Mouse (Mus musculus) small intestine, adult 2 months (tissue): ENCODE results near the gene Cryzl2. TPM values are rescaled to one million over a fixed set of nuclear protein-coding genes. Genes with fewer than 3 reads are reported as not detected.

ENCODE experiments used
- H3K27ac ChIP-seq: fragments of 200-500 bp; 2 replicates; pipeline ENCODE4 v1.5.1; 2012; ENCODE audit warnings: low read depth, low read length, control low read depth, inconsistent platforms; ENCODE audit not compliant: insufficient read depth
- H3K27me3 ChIP-seq: fragments of 200-500 bp; 2 replicates; pipeline ENCODE4 v1.6.1; 2012; ENCODE audit warnings: mild to moderate bottlenecking, moderate library complexity, low read length, inconsistent platforms; ENCODE audit not compliant: control insufficient read depth, insufficient read depth
- H3K36me3 ChIP-seq: fragments of 200-500 bp; 2 replicates; pipeline ENCODE4 v1.6.1; 2012; ENCODE audit warnings: mild to moderate bottlenecking, low read length, control low read depth, inconsistent platforms; ENCODE audit not compliant: control insufficient read depth, insufficient read depth
- H3K4me1 ChIP-seq: fragments of 200-500 bp; 2 replicates; pipeline ENCODE4 v1.6.1; 2012; ENCODE audit warnings: low read length, inconsistent platforms, mixed read lengths; ENCODE audit not compliant: control insufficient read depth, insufficient read depth, insufficient read length
- H3K4me3 ChIP-seq: fragments of 200-500 bp; 2 replicates; pipeline ENCODE4 v1.5.1; 2012; ENCODE audit warnings: low read depth, mild to moderate bottlenecking, control low read depth, inconsistent platforms, low read length, moderate library complexity
- CTCF ChIP-seq: fragments of 200-500 bp; IDR thresholded peaks from 2 replicates; pipeline ENCODE4 v1.5.1; 2012; ENCODE audit warnings: low read depth, mild to moderate bottlenecking, control low read depth, inconsistent platforms, low read length, moderate library complexity, mixed read lengths; ENCODE audit not compliant: insufficient replicate concordance, insufficient read length; ENCODE audit errors: extremely low read depth
- POLR2A ChIP-seq: fragments of 200-500 bp; IDR thresholded peaks from 2 replicates; pipeline ENCODE4 v1.6.1; 2012; ENCODE audit warnings: low read depth, mild to moderate bottlenecking, control low read depth, inconsistent platforms, low read length, moderate library complexity
- WGBS: fragments of 180-500 bp; shearing (Covaris S2); methylation state at CpG from one replicate; pipeline ENCODE4 v1.1.7; 2018; 5-methylcytosine and 5-hydroxymethylcytosine counted together
- polyA plus RNA-seq: library from polyadenylated mRNA; depleted of rRNA; stranded (reverse); fragments of >200 nt; gene quantifications from 2 replicates; pipeline ENCODE4 v1.2.3, GENCODE M21; 2012

Cryzl2 gene
- polyA plus RNA-seq, 1 experiment: 2.4 TPM

GRCm38 (mm10) chr1:157506995-157507595, 48.7 kb downstream of the Cryzl2 start:
- no peak overlapping the region for H3K27ac ChIP-seq
- H3K4me3 ChIP-seq: no peak overlapping the region
- 0 out of 2 replicates have a peak, but pooled peaks cover 1% of the 10 kb centered on the region for H3K4me1 ChIP-seq
- H3K27me3 ChIP-seq: no peaks in the 10 kb centered on the region
- no peaks in the 10 kb centered on the region for H3K36me3 ChIP-seq
- 24% methylated on average over 4 of the region's 4 CpGs for WGBS
- TF ChIP-seq POLR2A (no peak), CTCF (no peak)

GRCm38 (mm10) chr1:157507814-157508213, 49.4 kb downstream of the Cryzl2 start:
- Histone ChIP-seq H3K4me3 (no peak overlapping the region), H3K36me3 (no peaks in the 10 kb centered on the region), H3K27me3 (no peaks in the 10 kb centered on the region), H3K27ac (no peak overlapping the region), H3K4me1 (0 out of 2 replicates have a peak, but pooled peaks cover 1% of the 10 kb centered on the region)
- 65% methylated on average over 5 of the region's 5 CpGs for WGBS
- TF ChIP-seq POLR2A: no peak
- TF ChIP-seq CTCF: no peak

GRCm38 (mm10) chr1:157512690-157513448, 54.5 kb downstream of the Cryzl2 start:
- Histone ChIP-seq H3K27me3 (no peaks in the 10 kb centered on the region), H3K27ac (no peak overlapping the region), H3K4me3 (no peak overlapping the region), H3K36me3 (no peaks in the 10 kb centered on the region), H3K4me1 (no peaks in the 10 kb centered on the region)
- no peak for TF ChIP-seq POLR2A
- TF ChIP-seq CTCF: no peak
- 79% methylated on average over 11 of the region's 11 CpGs for WGBS

- Histone ChIP-seq H3K36me3 (no peaks in the 10 kb centered on the region), H3K4me1 (peaks cover 1% of the 10 kb centered on the region; the same call in 1 of the 2 replicates), H3K27ac (no peak overlapping the region), H3K27me3 (no peaks in the 10 kb centered on the region), H3K4me3 (no peak overlapping the region)
- 55% methylated on average over 9 of the region's 9 CpGs for WGBS
- no peak for TF ChIP-seq POLR2A
- TF ChIP-seq CTCF: no peak
Observed at GRCm38 (mm10) chr1:157513559-157513958, 55.2 kb downstream of the Cryzl2 start.

GRCm38 (mm10) chr1:157514298-157514697, 55.9 kb downstream of the Cryzl2 start:
- no peak overlapping the region for H3K27ac ChIP-seq
- TF ChIP-seq POLR2A (no peak), CTCF (no peak)
- no peaks in the 10 kb centered on the region for H3K36me3 ChIP-seq
- H3K4me1 ChIP-seq: peaks cover 6% of the 10 kb centered on the region; the same call in 1 of the 2 replicates
- WGBS: 33% methylated on average over 4 of the region's 4 CpGs
- no peaks in the 10 kb centered on the region for H3K27me3 ChIP-seq
- H3K4me3 ChIP-seq: no peak overlapping the region

- no peaks in the 10 kb centered on the region for H3K36me3 ChIP-seq
- TF ChIP-seq CTCF (no peak), POLR2A (no peak)
- H3K27ac ChIP-seq: no peak overlapping the region
- H3K4me3 ChIP-seq: no peak overlapping the region
- 78% methylated on average over 8 of the region's 8 CpGs for WGBS
- no peaks in the 10 kb centered on the region for H3K27me3 ChIP-seq
- peaks cover 7% of the 10 kb centered on the region; the same call in 1 of the 2 replicates for H3K4me1 ChIP-seq
Observed at GRCm38 (mm10) chr1:157516838-157517808, 58.7 kb downstream of the Cryzl2 start.

- WGBS: 10% methylated on average over 4 of the region's 4 CpGs
- H3K27ac ChIP-seq: no peak overlapping the region
- H3K27me3 ChIP-seq: no peaks in the 10 kb centered on the region
- peaks cover 7% of the 10 kb centered on the region; the same call in 1 of the 2 replicates for H3K4me1 ChIP-seq
- H3K36me3 ChIP-seq: no peaks in the 10 kb centered on the region
- TF ChIP-seq POLR2A (no peak), CTCF (no peak)
- H3K4me3 ChIP-seq: no peak overlapping the region
Observed at GRCm38 (mm10) chr1:157518111-157518523, 59.7 kb downstream of the Cryzl2 start.
